Mouse (Mus musculus): ENCODE results near the gene Zc3h4.

GRCm38 (mm10) chr7:16465568-16465967 is 64.9 kb downstream of the Zc3h4 start:
- TF ChIP-seq EP300 (IDR thresholded peaks at IDR 0.05; ENCODE audit: insufficient read depth, low read depth, low read length) = no peak
- no peak for TF ChIP-seq POLR2A (IDR thresholded peaks at IDR 0.05; ENCODE audit: insufficient read depth, low read depth, low read length)
- no peak for TF ChIP-seq CTCF (IDR thresholded peaks at IDR 0.05)
